Mouse (Mus musculus) CH12.LX (cell line): ENCODE measurements at regions not wholly inside any gene's neighbourhood (a gene's known extent, or its start where the extent isn't known, plus 50 kb on each side); places are given as distances from the start of the nearest gene placed in this dataset.

Experiments
- CHD1 ChIP-seq: IDR thresholded peaks from 2 replicates; pipeline ENCODE4 v1.6.1; 2012; ENCODE audit warnings: low read depth, low read length, improper control_type of control experiment, inconsistent platforms
- CTCF ChIP-seq, 2 experiments: IDR thresholded peaks in 1 of 2; conservative IDR thresholded peaks in 1 of 2; 2 replicates each; pipeline ENCODE4 v1.5.1; 2011 to 2012; ENCODE audit warnings: low read depth in 2 of 2, low read length in 2 of 2, improper control_type of control experiment in 1 of 2, inconsistent platforms in 1 of 2, mild to moderate bottlenecking in 1 of 2, moderate library complexity in 1 of 2
- EP300 ChIP-seq: IDR thresholded peaks from 2 replicates; pipeline ENCODE4 v1.6.1; 2011; ENCODE audit warnings: low read length, improper control_type of control experiment
- POLR2A ChIP-seq: IDR thresholded peaks from 2 replicates; pipeline ENCODE4 v1.6.1; 2011; ENCODE audit warnings: low read depth, mild to moderate bottlenecking, improper control_type of control experiment, low read length
- USF1 ChIP-seq: IDR thresholded peaks from 2 replicates; pipeline ENCODE4 v1.6.1; 2014; ENCODE audit warnings: low read depth, mild to moderate bottlenecking, inconsistent platforms, low read length, improper control_type of control experiment
- ZKSCAN1 ChIP-seq: IDR thresholded peaks from 2 replicates; pipeline ENCODE4 v1.6.1; 2012; ENCODE audit warnings: low read depth, inconsistent platforms, low read length, improper control_type of control experiment, borderline replicate concordance

GRCm38 (mm10) chr1:57218127-57218526, 159.3 kb upstream of the 1700066M21Rik start:
- TF ChIP-seq POLR2A, result no peak
- no peak for TF ChIP-seq USF1
- no peak for TF ChIP-seq EP300
- TF ChIP-seq CTCF (conservative IDR thresholded peaks at IDR 0.05 in 1 of 2, IDR thresholded peaks at IDR 0.05 in 1 of 2; ENCODE audit: low read depth in 2 of 2, low read length in 2 of 2), result no peak
- TF ChIP-seq ZKSCAN1, result no peak
- TF ChIP-seq CHD1, result no peak
